Mouse (Mus musculus) embryo, embryonic 10 days (tissue): ENCODE data around the gene Aplnr.

Source experiments
- DNase-seq: peaks from one replicate; pipeline ENCODE4 v3.0.0-alpha.2; 2015; ENCODE audit warnings: low spot score

Aplnr gene

DNA sequence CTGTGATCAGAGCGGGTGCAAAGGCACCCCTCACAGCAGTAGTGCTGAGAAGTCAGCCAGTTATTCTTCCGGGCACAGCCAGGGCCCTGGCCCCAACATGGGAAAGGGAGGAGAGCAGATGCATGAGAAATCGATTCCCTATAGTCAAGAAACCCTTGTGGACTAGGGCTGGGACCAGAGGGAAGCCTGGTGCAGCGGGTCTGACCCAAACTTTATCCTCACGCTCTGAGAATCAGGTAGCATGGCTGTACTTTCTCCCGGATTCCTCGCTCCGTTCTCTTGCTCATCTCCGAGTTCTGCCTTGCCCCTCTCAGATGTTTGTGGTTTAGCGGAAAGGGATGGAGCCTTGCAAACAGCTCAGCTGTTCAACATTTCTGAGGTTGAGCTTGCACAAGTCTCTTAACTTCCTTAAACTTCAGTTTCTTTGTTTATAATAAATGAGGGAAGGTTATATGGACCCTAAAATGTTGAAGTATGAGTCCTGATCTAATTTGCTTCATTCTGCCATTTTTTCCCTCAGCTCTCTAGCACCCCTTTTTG lies 1.6 kb downstream of the Aplnr start:
- DNase-seq, result no peak

DNA sequence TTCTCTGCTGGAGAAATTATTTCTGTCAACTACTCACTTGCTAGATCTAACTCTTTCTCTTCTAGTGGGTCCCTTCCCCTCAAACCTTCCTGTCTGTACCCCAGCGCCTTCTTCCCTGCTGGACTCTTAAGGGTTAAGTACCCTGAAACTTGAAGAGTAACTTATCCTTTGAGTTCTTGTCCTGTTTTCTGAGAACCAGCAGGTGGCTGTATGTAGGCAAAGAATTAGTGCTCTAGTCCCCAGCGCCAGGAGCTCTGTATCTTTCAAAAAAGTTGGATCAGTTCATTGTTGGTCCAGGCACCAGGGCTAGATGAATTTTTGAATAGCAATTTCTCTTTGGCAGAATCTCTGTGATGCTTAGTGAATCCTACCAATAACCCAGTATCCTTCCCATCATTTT lies 2.1 kb downstream of the Aplnr start:
- DNase-seq, result no peak

DNA sequence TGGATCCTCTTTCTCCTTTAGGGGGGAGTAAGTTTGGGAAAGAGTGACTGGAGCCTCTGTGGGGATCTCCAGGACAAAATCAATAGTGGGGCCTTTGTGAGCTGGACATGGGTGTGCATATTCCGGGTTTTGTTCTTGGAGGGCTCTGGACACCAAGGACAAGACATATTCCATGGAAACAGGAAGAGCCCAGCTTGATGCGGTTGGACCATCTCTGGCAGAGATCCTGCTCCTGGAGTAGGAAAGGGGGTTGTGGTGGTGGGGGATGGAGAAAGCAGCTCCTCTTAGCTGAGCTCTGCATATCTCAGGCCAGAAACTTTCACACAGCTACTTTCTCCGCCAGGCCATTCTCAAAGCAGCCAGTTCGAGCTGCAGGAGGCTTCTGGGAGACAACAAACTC lies 3.4 kb downstream of the Aplnr start:
- DNase-seq, result no peak

DNA sequence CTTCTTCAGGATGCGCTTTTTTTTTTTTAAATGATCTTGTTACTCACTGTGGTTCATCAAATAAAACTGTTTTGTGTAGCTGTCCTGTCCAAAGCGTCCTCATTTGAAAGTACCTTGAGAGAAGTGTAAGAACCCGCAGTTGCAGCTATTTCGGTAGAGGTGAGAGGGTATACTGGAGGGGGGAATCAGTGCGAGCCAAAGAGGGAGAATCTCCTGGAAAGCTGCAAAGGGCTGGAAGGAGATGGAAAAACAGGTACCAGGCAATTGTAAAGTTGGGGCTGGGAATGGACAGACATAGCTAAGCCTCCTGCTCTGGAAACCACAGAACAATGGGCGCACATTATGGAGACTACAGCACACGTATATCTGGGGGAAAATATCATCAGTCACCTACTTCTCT lies 3.8 kb downstream of the Aplnr start:
- no peak for DNase-seq

DNA sequence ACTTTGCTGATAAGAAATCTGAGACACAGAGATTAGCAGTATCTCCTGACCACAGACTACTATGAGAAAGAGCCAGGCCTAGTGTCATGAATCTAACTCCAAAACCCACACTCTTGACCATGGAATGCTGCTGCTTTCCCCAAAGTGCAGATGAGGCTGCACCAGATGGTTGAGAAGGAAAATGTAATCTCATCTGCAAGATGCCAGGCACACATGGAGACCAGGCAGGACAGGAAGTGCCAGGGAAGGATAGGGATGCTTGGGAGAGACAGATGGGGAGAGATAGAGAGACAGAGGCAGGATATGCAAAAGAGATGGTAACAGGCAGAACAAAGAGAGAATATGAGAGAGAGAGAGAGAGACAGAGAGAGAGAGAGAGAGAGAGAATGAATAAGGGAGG lies 4.8 kb downstream of the Aplnr start:
- no peak for DNase-seq

DNA sequence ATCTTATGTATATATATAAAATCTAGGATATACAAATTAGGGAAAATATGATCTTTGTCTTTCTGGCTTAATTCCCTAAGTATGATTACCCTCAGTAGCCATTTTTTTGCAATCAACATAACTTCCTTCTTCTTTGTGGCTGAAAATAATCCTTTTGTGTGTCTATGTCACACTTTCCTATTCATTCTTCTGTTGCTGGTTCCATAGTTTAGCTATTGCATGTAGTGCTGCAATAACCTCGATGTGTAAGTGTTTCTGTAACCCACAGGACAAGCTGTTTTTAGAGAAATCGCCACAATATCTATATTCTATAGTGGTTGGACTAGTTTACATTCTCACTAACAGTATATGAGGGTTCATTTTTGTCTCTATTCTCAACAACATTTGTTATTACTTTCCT lies 8.9 kb downstream of the Aplnr start:
- no peak for DNase-seq

DNA sequence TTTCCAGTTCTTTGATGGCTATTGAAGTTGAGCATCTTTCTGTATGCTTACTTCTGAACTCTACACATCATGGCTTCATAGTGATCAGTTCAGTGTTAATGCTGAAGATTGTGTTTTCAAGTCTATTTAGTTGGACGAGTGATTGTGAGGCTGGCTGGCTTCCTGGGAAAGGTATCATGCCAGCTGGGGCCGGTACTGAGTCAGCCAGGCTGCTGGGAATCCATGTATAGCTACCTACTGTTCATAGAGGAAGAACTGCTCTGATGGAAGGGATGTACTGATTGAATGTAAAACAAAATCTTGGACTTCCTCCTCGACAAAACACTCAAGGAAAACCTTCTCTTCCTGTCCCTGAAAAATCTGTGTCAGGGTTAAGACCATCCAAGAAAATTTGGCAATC lies 9.3 kb downstream of the Aplnr start:
- DNase-seq, result no peak

DNA sequence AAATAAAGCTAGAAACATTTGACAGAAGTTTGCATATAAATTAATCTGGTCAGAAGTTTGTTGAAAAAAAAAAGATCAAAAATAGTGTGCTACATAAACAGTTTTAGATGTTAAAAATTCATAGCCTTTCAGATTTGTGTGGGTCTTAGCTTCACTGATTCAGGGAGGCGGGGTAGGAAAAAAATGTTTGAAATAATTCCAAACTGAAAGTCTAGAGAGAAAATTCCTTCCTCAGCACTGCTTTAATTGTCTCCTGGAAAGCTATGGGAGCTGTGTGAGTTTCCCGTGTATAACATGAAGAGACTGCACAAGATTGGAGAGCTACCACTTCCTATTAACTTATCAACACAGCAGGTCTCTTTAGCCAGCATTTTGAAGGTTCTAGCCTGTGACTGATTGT lies 11.5 kb downstream of the Aplnr start:
- DNase-seq, result no peak

DNA sequence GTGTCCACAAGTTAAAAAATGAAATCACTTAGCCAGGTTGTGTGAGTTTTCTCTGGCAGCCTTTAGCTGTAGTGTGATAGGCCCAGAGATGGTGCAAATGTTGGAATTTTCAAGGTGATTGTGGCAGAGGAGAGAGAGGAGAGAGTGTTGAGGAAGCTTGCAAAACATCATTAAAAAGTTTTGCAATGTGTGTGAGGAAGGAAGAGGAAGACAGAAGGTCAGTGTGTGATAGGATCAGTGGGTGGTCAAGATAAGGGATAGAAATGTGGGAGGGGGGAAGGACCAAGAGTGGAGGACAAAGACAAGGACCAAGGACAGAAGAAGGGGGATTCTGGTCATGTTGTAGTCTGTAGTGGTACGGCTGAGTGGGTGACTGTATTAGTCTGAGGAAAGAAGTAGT lies 14.3 kb downstream of the Aplnr start:
- no peak for DNase-seq

DNA sequence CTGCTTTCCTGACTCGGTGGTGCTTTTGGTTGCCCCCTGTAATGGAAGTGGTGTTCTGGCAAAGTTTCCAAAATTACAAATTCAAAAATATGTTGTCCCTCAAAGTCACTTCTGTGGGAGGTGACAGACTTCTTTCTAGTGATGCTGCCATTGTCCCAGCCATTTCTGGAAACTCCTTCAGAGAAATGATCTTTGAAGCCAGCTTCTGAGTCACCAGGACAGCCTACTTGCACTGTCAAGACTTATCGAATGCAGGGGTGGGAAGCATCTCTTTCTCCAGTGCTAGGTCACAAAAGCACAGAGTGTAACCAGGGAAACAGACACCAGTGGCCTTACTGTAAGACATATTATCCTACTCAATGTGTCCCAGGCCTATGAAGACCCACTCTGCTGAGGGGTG lies 15.2 kb downstream of the Aplnr start:
- no peak for DNase-seq

DNA sequence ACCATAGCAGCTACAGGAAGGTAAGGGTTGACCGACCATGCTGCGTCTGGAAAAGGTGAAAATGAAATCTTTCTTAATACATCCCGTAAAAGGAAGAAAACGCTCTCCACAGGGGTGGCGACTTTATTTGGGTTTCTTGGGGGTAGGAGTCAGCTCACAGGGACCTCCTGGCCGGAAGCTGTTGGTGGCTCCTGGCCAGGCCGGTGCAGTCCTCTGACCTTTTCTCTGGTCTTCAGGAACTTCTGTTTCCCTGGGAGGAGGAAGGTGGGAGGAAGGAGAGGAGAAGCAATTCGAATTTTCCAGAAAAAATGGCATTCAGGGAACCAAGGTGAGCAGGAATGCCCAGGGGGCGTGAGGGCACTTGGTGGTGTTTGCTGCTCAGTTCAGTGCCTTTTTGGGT lies 19.3 kb downstream of the Aplnr start:
- no peak for DNase-seq

DNA sequence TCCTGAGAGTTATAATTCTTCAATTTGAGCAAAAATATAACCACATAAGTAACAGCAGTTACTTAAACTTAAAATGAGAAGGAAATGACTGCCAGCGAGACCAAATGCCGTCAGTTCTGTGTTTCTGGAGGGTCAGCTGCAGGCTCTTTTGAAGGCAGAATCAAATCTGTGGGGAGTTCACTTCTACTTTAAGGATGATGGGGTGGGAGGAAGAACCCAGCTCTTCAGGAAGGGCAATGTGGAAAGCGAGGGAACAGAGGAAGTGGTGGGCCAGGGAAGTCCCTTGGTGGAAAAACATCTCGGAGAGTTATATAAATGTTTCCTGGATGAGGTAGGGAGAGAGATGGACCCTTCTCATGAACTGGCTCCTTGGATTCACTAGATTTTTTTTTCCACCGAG lies 20.1 kb downstream of the Aplnr start:
- no peak for DNase-seq

DNA sequence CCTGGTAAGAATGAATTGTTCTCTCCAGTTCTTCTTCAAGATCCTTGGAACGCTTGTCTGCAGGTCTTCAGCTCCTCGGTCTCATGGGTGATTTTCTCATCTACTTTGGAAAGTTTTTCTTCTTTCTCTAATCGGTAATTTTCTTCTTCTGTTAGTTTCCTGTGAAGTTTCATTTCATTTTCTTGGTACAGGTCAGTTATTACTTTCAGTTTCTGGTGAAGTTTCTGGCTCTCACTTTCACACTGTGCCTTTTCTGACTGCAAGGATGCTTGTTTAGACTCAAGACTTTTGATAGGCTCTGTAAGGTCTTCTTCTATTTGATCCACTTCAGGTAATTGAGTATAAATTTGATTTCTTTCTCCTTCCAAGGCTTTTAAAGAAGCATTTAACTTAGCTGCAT lies 21.4 kb downstream of the Aplnr start:
- DNase-seq, result no peak

DNA sequence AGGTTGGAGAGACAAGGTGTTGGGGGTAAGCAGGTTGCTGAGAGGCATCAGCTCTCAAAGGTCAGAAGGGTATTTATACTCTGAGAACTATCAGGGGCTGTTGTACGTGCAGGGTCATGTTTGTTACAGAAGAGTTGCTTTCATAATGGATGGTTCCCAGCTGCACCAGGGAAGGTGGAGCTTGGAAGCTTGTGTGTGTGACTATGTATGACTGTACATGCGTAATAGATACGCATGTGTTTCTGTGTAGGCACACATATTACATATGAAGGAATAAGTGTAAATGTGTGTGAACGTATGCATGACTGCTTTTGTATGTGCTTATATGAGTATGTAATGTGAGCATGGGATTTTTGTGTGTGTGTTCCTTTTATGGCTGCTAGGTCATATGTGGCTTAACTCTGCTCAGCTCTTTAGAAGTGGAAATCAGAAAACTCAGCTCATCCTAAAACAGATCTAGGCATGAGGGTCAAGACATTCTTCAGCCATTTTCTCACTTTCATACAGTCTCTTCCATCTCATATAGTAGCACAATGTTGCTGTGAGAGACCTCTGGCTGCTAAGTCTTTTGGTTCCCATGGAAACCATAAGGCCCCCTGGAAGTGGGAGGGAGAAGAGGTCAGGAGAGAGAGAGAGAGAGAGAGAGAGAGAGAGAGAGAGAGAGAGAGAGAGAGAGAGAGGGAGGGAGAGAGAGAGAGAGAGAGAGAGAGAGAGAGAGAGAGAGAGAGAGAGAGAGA lies 25.0 kb downstream of the Aplnr start:
- DNase-seq, result peak; percentile 42

DNA sequence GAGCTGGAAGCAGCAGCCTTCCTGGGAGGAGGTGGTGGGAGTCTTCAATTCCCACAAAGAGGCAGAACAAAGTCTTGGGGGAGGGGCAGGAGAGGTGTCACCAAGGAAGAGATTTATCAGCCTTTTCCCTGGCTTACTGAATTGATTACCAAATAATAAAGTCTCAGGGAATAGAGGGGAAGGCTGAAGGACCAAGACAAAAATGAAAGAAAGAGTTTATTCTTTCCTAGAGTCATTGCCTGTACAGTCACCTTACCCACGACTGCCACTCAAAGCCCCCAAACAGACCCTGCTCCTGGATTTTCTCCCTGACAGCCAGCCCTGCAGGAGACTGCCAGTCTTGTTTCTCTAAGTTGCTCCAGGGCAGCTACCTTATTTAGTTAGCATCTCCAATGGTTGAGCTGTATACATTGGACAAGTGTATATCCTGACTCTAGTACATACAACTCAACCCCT lies 25.6 kb downstream of the Aplnr start:
- DNase-seq, result peak; percentile 47

DNA sequence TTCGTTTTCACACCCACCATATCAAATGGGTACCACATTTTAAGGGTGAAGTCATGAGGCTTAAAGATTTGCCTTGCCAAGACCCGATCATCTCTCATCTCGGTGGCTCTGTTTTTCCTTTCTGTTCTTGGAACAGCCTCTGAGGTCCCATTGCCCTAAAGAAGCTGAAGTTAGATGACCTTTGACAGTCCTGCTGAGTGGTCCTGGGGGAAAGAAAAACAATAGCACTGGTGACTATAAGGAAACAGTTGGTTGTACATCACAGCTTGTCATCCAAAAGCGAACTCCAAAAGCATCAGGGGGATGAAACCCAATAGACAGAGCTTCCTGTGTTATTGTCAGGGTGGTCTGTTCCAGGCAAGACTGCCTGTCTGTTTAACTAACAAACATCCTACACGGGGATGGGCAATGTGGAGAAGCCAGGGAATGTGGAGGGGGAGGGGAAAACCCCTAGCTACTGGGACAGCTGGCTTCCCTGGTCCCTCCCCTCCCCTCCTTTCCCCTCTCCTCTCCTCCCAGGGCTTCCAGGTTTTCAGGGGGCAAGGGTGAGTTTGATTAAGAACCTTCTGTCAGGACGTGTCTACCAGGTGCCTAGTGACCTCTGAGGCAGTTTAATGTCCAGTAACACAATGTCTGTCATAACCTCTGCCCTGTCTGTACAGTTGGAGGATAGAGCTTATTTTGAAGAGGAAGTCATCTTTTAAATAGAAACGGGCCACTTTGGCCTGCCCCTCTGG lies 27.5 kb downstream of the Aplnr start:
- peak; percentile 68 for DNase-seq

DNA sequence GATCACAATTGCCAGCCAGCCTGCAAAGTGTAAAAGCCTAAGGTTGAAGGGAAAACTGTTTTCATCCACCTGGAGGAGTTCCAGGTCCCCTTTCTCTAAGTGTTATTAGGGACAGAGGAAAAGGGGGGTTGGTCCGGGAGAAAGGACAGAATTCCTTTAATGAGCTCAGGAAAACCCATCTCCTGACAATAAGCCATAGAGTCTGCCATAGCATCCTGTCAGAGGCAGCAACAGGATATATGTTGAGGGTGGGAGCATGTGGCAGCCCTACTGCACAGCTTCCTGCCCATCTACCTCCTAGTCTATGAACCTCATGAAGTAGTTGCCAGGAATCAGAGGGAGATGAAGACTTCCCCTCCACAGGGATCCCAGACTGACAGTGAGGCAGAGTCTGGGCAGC lies 31.6 kb downstream of the Aplnr start:
- DNase-seq, result no peak

DNA sequence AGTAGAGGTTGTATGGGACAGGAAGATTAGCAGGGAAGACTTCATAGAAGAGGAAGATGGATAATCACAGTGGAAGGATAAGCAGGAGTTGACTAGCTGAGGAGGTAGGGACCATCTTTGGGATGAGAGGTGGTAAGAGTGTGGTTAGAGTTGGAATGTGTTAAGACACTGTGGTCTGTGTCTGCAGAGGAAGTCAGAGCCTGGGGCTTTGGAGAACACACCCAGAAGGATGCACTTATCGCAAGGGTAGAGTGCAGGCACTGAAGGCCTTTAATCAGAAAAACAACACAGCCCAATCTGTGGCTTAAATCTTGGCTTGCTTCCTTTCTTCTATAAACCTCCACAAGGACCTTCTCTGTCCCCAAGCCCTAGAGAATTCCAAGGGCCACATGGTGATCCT lies 32.3 kb downstream of the Aplnr start:
- DNase-seq, result no peak

DNA sequence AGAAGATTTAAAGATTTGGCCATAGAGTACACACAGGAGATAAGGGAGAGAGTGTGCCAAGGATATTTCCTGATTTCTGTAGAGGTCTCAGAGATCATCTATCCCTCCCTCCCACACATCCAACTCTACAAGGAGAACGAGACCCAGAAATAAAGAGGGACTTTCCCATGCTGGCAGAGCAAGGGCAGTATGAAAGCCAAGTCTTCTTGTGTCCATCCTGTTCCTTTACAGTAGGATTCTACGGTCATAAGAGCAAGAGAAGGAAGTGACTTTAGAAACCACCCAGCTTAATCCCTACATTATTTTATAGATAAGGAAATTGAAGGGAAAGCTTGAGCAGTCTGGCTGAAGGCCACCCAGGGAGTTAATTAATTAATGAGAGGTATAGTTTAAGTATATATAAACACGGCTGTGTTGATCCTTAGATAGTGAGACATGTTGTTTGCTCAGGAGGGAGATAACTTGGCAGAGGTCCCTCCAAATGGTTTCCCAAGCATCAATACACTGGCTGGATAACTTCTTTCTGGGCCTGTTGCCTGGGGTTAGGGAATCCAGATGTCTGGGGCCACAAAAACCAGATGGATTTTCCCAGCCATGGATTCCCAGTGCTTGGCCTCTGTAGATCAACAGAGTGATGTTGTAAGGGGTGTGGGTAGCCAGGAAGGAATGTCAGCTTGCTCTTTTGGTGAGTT lies 36.2 kb downstream of the Aplnr start:
- DNase-seq, result no peak

DNA sequence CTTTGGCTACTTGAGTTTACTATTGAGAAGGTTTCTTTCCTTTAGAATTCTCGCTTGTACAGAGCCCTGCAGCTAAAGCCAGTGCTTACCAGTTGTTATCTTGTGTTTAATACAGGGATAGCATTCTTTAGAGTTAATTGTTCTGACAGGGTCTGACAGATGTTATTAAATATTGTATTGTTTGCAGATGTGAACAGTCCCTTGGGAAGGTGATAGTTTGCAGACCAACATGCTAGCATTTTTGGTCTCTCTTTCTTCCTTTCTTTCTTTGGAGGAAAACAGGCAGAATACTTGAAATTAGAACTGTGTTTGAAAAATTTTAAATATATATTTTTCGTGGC lies 36.7 kb downstream of the Aplnr start:
- DNase-seq, result no peak

DNA sequence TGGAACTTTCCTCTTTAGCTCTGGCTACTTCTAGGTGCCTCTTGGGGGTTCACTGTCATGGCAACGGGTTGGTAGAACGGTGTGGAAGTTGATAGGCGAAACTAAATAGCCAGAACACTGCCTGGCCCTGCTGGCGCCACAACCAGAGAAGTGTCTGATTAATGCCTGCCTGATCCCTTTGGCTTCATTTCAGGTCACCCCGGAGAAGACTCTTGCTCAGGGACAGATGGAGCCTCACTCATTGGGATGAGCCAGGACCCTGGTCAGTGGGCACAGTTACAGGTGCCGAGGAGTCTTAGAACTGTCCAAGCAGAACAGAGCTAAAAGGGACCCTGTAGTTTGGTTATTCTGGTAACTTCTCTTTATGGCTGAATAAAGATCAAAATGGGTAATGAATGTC lies 37.5 kb downstream of the Aplnr start:
- DNase-seq, result no peak

DNA sequence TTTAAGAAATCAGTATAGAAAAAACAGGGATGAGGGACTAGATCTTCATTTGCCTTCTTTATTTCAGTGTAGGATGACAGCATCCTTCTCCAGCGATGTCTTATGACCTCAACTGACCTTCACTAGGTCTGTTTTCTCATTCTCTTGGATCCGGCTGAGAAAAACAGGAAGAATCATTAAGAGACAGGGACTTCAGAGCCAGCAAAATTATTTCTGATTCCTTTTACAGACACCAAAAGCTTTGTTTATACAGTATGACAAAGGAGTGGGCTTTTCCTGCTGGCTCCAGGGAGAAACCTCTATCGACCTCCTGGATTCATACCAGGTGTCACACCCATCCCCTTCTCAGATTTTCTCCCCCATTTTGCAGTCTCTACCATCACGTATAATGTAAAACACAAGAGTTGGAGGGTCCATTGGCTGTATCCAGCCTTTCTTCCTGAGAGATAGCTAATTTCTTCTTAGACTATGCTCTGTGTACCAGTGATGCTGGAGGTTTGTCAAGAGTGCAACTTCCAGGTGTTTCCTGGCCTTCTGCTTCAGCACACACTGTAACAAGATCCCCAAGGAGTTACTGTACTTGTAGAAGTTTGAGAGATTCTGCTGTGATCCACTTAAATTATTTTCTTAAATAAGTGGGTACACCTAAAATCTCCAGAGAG lies 42.2 kb downstream of the Aplnr start:
- no peak for DNase-seq
